In genomic region chr4:117915489-117916105, GRCm38 (mm10) we compare ENCODE assay signal across 8 mouse cellular contexts. TPM values are rescaled to one million over a fixed set of nuclear protein-coding genes. Genes with fewer than 3 reads are reported as not detected.
DNase-seq lines count a peak whose midpoint lies in the region; ATAC-seq lines count a peak whose summit lies in the region.

No protein-coding gene starts in this region.

- peak overlapping the region; percentile 89 for H3K9ac ChIP-seq in hindbrain, embryonic 12.5 days

- no peaks in the 10 kb centered on the region for H3K27me3 ChIP-seq in hindbrain, embryonic 12.5 days
- H3K27me3 ChIP-seq in midbrain, embryonic 10.5 days (ENCODE audit: low read depth, poor library complexity, severe bottlenecking): no peaks in the 10 kb centered on the region

- H3K36me3 ChIP-seq in hindbrain, embryonic 12.5 days: peaks cover 13% of the 10 kb centered on the region
- H3K36me3 ChIP-seq in midbrain, embryonic 10.5 days: peaks cover 19% of the 10 kb centered on the region

- peak overlapping the region; percentile 80 for H3K4me3 ChIP-seq in hindbrain, embryonic 12.5 days
- H3K4me3 ChIP-seq in midbrain, embryonic 10.5 days: peak overlapping the region; percentile 71

- H3K4me1 ChIP-seq in hindbrain, embryonic 12.5 days: peaks cover 40% of the 10 kb centered on the region
- H3K4me1 ChIP-seq in midbrain, embryonic 10.5 days: peaks cover 42% of the 10 kb centered on the region

- peak overlapping the region; percentile 98 for H3K4me2 ChIP-seq in hindbrain, embryonic 12.5 days (replicated peaks)

- H3K27ac ChIP-seq in hindbrain, embryonic 12.5 days: peak overlapping the region; percentile 73
- peak overlapping the region; percentile 97 for H3K27ac ChIP-seq in midbrain, embryonic 10.5 days (replicated peaks)

- peak; percentile 1; the same call in 1 of the 2 replicates for ATAC-seq in hindbrain, embryonic 12.5 days (ENCODE audit: low FRiP score)

- WGBS in hindbrain, embryonic 12.5 days: 12% methylated on average over 19 of the region's 19 CpGs
- 9% methylated on average over 19 of the region's 19 CpGs for WGBS in midbrain, embryonic 10.5 days

- DNase-seq in kidney, postnatal 4 days: peak; percentile 22 to 34
- DNase-seq in kidney, adult 18-20 months: no peak
- peak; percentile 60 for DNase-seq in brain, adult 2 months (ENCODE audit: low read depth, low spot score)
- DNase-seq in midbrain, embryonic 10.5 days (ENCODE audit: low spot score): peak; percentile 28
- DNase-seq in embryo, embryonic 10 days (ENCODE audit: low spot score): no peak
- DNase-seq in urinary bladder, postnatal 4 days (ENCODE audit: low spot score in 2 of 2): no peak
- no peak for DNase-seq in ovary, adult 18-20 months (ENCODE audit: low spot score)

- H3K9me3 ChIP-seq in hindbrain, embryonic 12.5 days (replicated peaks): no peaks in the 10 kb centered on the region
- H3K9me3 ChIP-seq in midbrain, embryonic 10.5 days (replicated peaks): no peaks in the 10 kb centered on the region

RNA-seq across cellular contexts. Expression of gene Ipo13, which starts 0.8 kb away (rescaled TPM):
- polyA plus RNA-seq in hindbrain, embryonic 12.5 days (2016; fragmentation: Nextera tagmentation; extraction: Ambion mirVana): 62.2 and 65.5 TPM in 2 replicates
- polyA plus RNA-seq in midbrain, embryonic 10.5 days (2016; fragmentation: Nextera tagmentation; extraction: Ambion mirVana): 66.5 and 80.5 TPM in 2 replicates

RNA-seq across cellular contexts. Expression of gene Artn, which starts 14.0 kb away (rescaled TPM):
- polyA plus RNA-seq in hindbrain, embryonic 12.5 days (2016; fragmentation: Nextera tagmentation; extraction: Ambion mirVana): 1.7 and 2.3 TPM in 2 replicates
- polyA plus RNA-seq in midbrain, embryonic 10.5 days (2016; fragmentation: Nextera tagmentation; extraction: Ambion mirVana): 0.51 and 0.81 TPM in 2 replicates

RNA-seq across cellular contexts. Expression of gene Dph2, which starts 23.8 kb away (rescaled TPM):
- polyA plus RNA-seq in hindbrain, embryonic 12.5 days (2016; fragmentation: Nextera tagmentation; extraction: Ambion mirVana): 20.5 and 22.4 TPM in 2 replicates
- 27.9 and 30.9 TPM in 2 replicates for polyA plus RNA-seq in midbrain, embryonic 10.5 days (2016; fragmentation: Nextera tagmentation; extraction: Ambion mirVana)

RNA-seq across cellular contexts. Expression of gene Atp6v0b, which starts 28.5 kb away (rescaled TPM):
- 267 and 289 TPM in 2 replicates for polyA plus RNA-seq in hindbrain, embryonic 12.5 days (2016; fragmentation: Nextera tagmentation; extraction: Ambion mirVana)
- 193 and 213 TPM in 2 replicates for polyA plus RNA-seq in midbrain, embryonic 10.5 days (2016; fragmentation: Nextera tagmentation; extraction: Ambion mirVana)

RNA-seq across cellular contexts. Expression of gene B4galt2, which starts 32.3 kb away (rescaled TPM):
- polyA plus RNA-seq in hindbrain, embryonic 12.5 days (2016; fragmentation: Nextera tagmentation; extraction: Ambion mirVana): 43.9 and 44.3 TPM in 2 replicates
- 24.8 and 27.9 TPM in 2 replicates for polyA plus RNA-seq in midbrain, embryonic 10.5 days (2016; fragmentation: Nextera tagmentation; extraction: Ambion mirVana)

Comparison
In these comparisons a context has a peak if more than half of its experiments do, and no peak if none do; other contexts are left out.
1. DNase-seq: peak in kidney, postnatal 4 days (2 of 2), brain, adult 2 months (single experiment) and midbrain, embryonic 10.5 days (single experiment); none in kidney, adult 18-20 months (single experiment), embryo, embryonic 10 days (single experiment), urinary bladder, postnatal 4 days (0 of 2) and ovary, adult 18-20 months (single experiment).